Mouse (Mus musculus): Measurements from ENCODE around the gene Lzts3.

GRCm38 (mm10) chr2:130655660-130656339 is 13.2 kb upstream of the Lzts3 start:
- no peak for TF ChIP-seq USF1 (IDR thresholded peaks at IDR 0.05; ENCODE audit: low read depth)
- no peak for TF ChIP-seq REST (IDR thresholded peaks at IDR 0.05; ENCODE audit: insufficient read depth, insufficient read length)
- no peak for TF ChIP-seq MYOG (IDR thresholded peaks at IDR 0.05; ENCODE audit: control insufficient read depth in 1 of 3, insufficient read depth in 1 of 3, insufficient read length in 2 of 3, low read depth in 2 of 3)
- TF ChIP-seq POLR2A (IDR thresholded peaks at IDR 0.05; ENCODE audit: insufficient read length, low read depth), result no peak
- no peak for TF ChIP-seq POLR2AphosphoS2 (IDR thresholded peaks at IDR 0.05; ENCODE audit: insufficient read length, low read depth)
- TF ChIP-seq CEBPB (IDR thresholded peaks at IDR 0.05; ENCODE audit: insufficient read depth, poor library complexity, severe bottlenecking), result no peak
- no peak for TF ChIP-seq SRF (IDR thresholded peaks at IDR 0.05; ENCODE audit: control insufficient read depth, insufficient read length, low read depth)
- no peak for TF ChIP-seq TCF12 (IDR thresholded peaks at IDR 0.05; ENCODE audit: insufficient read depth, poor library complexity, severe bottlenecking)

All from myocyte (in vitro differentiated cells).